Mouse (Mus musculus) forebrain, embryonic 14.5 days (tissue): ENCODE data around the gene Mcf2l. TPM values are rescaled to one million over a fixed set of nuclear protein-coding genes. Genes with fewer than 3 reads are reported as not detected.
A peak's percentile ranks its signal among the peaks of the same experiment; 100 is the strongest.

Experiments
- ATAC-seq: fragments of 200-750 bp; cut with Nextera tagmentation; 2 replicates; pipeline ENCODE4 v1.8.0; 2017; ENCODE audit warnings: mild to moderate bottlenecking, moderate library complexity
- DNase-seq: peaks from one replicate; pipeline ENCODE4 v3.0.0-alpha.2; 2015; ENCODE audit warnings: low spot score
- H3K27ac ChIP-seq: fragments of 300-500 bp; sonication (generic); 2 replicates; pipeline ENCODE4 v1.5.1; 2014; ENCODE audit warnings: low read depth, mild to moderate bottlenecking, control low read depth, low read length, moderate library complexity
- H3K27me3 ChIP-seq: fragments of 300-500 bp; sonication (generic); replicated peaks from 2 replicates; pipeline ENCODE4 v1.6.1; 2014; ENCODE audit warnings: low read length, control low read depth, mixed read lengths; ENCODE audit not compliant: control insufficient read depth, insufficient read depth
- H3K36me3 ChIP-seq: fragments of 300-500 bp; sonication (generic); 2 replicates; pipeline ENCODE4 v1.6.1; 2014; ENCODE audit warnings: low read length, control low read depth; ENCODE audit not compliant: control insufficient read depth, insufficient read depth
- H3K4me1 ChIP-seq: fragments of 300-500 bp; sonication (generic); 2 replicates; pipeline ENCODE4 v1.6.1; 2014; ENCODE audit warnings: antibody characterized with exemption, low read length, control low read depth; ENCODE audit not compliant: control insufficient read depth, insufficient read depth
- H3K4me2 ChIP-seq: fragments of 300-500 bp; sonication (generic); 2 replicates; pipeline ENCODE4 v1.6.1; 2014; ENCODE audit warnings: mild to moderate bottlenecking, control low read depth, low read length
- H3K4me3 ChIP-seq: fragments of 300-500 bp; sonication (generic); 2 replicates; pipeline ENCODE4 v1.5.1; 2014; ENCODE audit warnings: low read depth, low read length, control low read depth
- H3K9ac ChIP-seq: fragments of 300-500 bp; sonication (generic); 2 replicates; pipeline ENCODE4 v1.6.1; 2014; ENCODE audit warnings: mild to moderate bottlenecking, low read length, control low read depth, moderate library complexity
- H3K9me3 ChIP-seq: fragments of 300-500 bp; sonication (generic); replicated peaks from 2 replicates; pipeline ENCODE4 v1.6.1; 2016; ENCODE audit warnings: low read length, control low read depth, mixed read lengths; ENCODE audit not compliant: control insufficient read depth
- WGBS: fragments of 180-500 bp; shearing (Covaris S2); extraction: QIAGEN DNeasy Blood & Tissue Kit; methylation state at CpG from one replicate; pipeline ENCODE4 v1.1.7; 2014; 5-methylcytosine and 5-hydroxymethylcytosine counted together
- polyA plus RNA-seq: library from polyadenylated mRNA; unstranded; fragments of >200 nt; fragmentation: Nextera tagmentation; extraction: Ambion mirVana; gene quantifications from 2 replicates; pipeline ENCODE4 v1.2.1, GENCODE M21; 2014

The Mcf2l gene
- polyA plus RNA-seq, 1 experiment from 2014 or later: 85.2 TPM

GRCm38 (mm10) chr8:12983681-12984467 lies 110.3 kb downstream of the Mcf2l start:
- ATAC-seq: peak; percentile 55; the same call in 1 of the 2 replicates

DNA sequence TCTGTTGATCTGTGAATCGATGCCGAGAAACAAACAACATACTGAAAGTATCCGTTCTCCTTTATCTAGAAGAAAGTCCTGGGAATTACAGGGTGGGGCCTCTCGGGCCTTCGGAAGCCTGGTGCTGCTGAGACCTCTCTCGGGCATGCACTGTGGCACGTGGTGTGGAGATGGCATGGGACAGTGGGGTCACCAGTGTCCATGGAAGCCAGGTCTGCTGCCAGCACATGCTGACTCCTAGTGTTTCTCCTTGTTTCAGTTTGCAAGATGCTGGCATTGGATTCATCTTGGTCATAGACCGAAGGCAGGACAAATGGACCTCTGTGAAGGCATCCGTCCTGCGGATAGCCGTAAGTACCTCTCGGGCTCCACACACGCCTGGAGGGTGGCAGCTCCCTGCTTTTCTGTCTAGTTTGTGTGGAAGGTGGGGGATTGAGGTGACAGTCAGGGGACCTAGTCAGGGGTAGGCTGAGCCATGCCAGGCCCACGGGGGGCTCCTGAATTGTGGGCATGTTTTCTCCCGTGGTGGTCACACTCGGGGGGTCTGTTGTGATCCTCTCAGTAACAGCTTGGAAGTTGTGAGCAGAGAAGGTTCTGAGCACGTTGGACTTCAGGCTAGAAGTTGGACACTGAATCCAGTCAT lies 111.1 kb downstream of the Mcf2l start:
- H3K9ac ChIP-seq: no peak overlapping the region
- 94% methylated on average over 17 of the region's 17 CpGs for WGBS
- DNase-seq (no peak), ATAC-seq (no peak)
- H3K27me3 ChIP-seq: no peaks in the 10 kb centered on the region
- H3K4me2 ChIP-seq: no peak overlapping the region
- no peaks in the 10 kb centered on the region for H3K9me3 ChIP-seq
- H3K4me3 ChIP-seq: no peak overlapping the region
- no peaks in the 10 kb centered on the region for H3K4me1 ChIP-seq
- H3K27ac ChIP-seq: no peak overlapping the region
- H3K36me3 ChIP-seq: peaks cover 46% of the 10 kb centered on the region

More at GRCm38 (mm10) chr8:12983681-12984467, 110.3 kb downstream of the Mcf2l start:
- Histone ChIP-seq H3K4me2 (no peak overlapping the region), H3K9me3 (no peaks in the 10 kb centered on the region), H3K4me3 (no peak overlapping the region), H3K27me3 (no peaks in the 10 kb centered on the region), H3K27ac (no peak overlapping the region), H3K9ac (no peak overlapping the region), H3K4me1 (no peaks in the 10 kb centered on the region), H3K36me3 (peaks cover 46% of the 10 kb centered on the region)
- 83% methylated on average over 18 of the region's 18 CpGs for WGBS
- DNase-seq: peak; percentile 33

DNA sequence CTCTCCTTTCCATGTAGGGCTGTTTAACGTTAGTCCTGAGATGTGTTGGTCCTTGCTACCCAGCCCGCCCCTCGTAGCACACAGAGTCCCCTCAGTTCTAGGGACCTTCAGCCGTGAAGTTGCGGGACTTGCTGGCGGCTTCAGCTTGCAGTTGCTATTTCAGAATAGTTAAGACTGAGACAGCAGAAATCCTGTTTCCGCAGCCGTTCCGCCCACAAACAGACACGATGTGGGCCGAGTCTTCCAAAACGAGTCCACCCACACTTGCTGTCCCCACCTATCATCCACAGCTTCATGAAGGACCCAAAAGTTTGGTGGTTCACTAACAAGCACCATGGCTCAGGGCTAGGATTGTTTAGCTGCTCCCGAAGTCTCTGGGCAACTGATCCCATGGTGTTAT lies 111.7 kb downstream of the Mcf2l start:
- ATAC-seq: no peak
- no peaks in the 10 kb centered on the region for H3K9me3 ChIP-seq

GRCm38 (mm10) chr8:12987571-12987970 lies 114.0 kb downstream of the Mcf2l start:
- H3K4me2 ChIP-seq: no peak overlapping the region
- H3K4me3 ChIP-seq: no peak overlapping the region
- H3K36me3 ChIP-seq: peaks cover 51% of the 10 kb centered on the region
- WGBS: 83% methylated on average over 8 of the region's 8 CpGs
- no peaks in the 10 kb centered on the region for H3K9me3 ChIP-seq
- no peaks in the 10 kb centered on the region for H3K27me3 ChIP-seq
- H3K27ac ChIP-seq: no peak overlapping the region
- DNase-seq (no peak), ATAC-seq (no peak)
- H3K9ac ChIP-seq: no peak overlapping the region
- no peaks in the 10 kb centered on the region for H3K4me1 ChIP-seq

More for the DNA sequence above, 111.7 kb downstream of the Mcf2l start:
- 94% methylated on average over 13 of the region's 13 CpGs for WGBS
- H3K36me3 ChIP-seq: peaks cover 45% of the 10 kb centered on the region
- no peaks in the 10 kb centered on the region for H3K27me3 ChIP-seq
- H3K4me1 ChIP-seq: no peaks in the 10 kb centered on the region
- no peak overlapping the region for H3K9ac ChIP-seq
- DNase-seq: no peak
- no peak overlapping the region for H3K27ac ChIP-seq
- no peak overlapping the region for H3K4me3 ChIP-seq
- H3K4me2 ChIP-seq: no peak overlapping the region

- peaks cover 55% of the 10 kb centered on the region for H3K36me3 ChIP-seq
- WGBS: 83% methylated on average over 13 of the region's 13 CpGs
- H3K27me3 ChIP-seq: no peaks in the 10 kb centered on the region
Observed at GRCm38 (mm10) chr8:12988722-12989430, 115.3 kb downstream of the Mcf2l start.

DNA sequence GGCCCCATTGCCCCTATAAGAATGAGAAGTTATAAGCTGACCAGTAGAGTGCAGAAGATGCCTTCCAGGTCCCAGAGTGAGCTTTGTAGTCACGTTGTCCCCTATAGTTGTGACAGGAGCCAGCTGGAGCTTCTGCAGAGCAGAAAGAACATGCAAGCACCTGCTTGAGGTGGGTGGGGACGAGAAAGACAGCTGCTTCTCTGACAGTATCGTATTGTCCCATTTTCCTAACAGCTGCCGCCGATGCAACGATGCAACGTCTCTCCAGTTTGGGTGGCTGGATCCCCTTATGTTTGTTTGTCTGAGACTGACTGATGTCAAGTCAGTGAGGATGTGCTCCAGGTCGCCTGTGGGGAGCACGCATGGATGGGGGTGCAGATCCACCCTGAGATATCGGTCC lies 117.8 kb downstream of the Mcf2l start:
- Histone ChIP-seq H3K4me1 (no peaks in the 10 kb centered on the region), H3K27ac (no peak overlapping the region), H3K4me2 (no peak overlapping the region), H3K9ac (no peak overlapping the region), H3K27me3 (no peaks in the 10 kb centered on the region), H3K4me3 (no peak overlapping the region), H3K9me3 (no peaks in the 10 kb centered on the region), H3K36me3 (peaks cover 49% of the 10 kb centered on the region)
- ATAC-seq (no peak), DNase-seq (no peak)
- WGBS: 89% methylated on average over 10 of the region's 10 CpGs

More at GRCm38 (mm10) chr8:12988722-12989430, 115.3 kb downstream of the Mcf2l start:
- Histone ChIP-seq H3K4me1 (no peaks in the 10 kb centered on the region), H3K9ac (no peak overlapping the region), H3K4me3 (no peak overlapping the region), H3K4me2 (no peak overlapping the region), H3K9me3 (no peaks in the 10 kb centered on the region), H3K27ac (no peak overlapping the region)
- ATAC-seq: no peak
- DNase-seq: no peak

GRCm38 (mm10) chr8:12994468-12994867 lies 120.9 kb downstream of the Mcf2l start:
- Histone ChIP-seq H3K9me3 (no peaks in the 10 kb centered on the region), H3K4me2 (no peak overlapping the region), H3K4me1 (no peaks in the 10 kb centered on the region), H3K27ac (no peak overlapping the region), H3K9ac (no peak overlapping the region), H3K27me3 (no peaks in the 10 kb centered on the region), H3K36me3 (peaks cover 58% of the 10 kb centered on the region), H3K4me3 (no peak overlapping the region)
- DNase-seq (no peak), ATAC-seq (no peak)
- WGBS: 84% methylated on average over 5 of the region's 5 CpGs

DNA sequence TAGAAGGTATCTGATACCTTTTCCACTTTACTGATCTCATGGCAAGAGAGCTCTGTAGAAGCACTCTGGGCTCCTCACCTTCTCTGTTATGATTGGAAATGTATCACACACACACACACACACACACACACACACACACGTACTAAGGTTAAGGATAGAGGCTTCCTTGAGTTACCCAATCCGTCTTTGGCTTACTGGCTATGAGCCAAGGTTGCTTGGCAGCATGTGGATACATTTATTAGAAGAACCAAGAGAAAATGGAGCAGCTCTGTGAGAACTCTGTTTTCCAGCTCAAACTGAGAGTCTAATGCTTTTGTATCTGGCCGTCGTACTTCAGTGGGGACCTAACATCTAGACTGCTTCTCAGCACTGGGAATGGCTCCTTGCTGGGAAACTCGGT lies 121.9 kb downstream of the Mcf2l start:
- 62% methylated on average over 5 of the region's 5 CpGs for WGBS
- Histone ChIP-seq H3K4me1 (no peaks in the 10 kb centered on the region), H3K27me3 (no peaks in the 10 kb centered on the region), H3K4me3 (no peak overlapping the region), H3K9me3 (no peaks in the 10 kb centered on the region), H3K27ac (no peak overlapping the region), H3K36me3 (peaks cover 62% of the 10 kb centered on the region), H3K4me2 (no peak overlapping the region), H3K9ac (no peak overlapping the region)
- no peak for ATAC-seq
- peak; percentile 53 for DNase-seq
